Mouse (Mus musculus) adrenal gland, postnatal 36 days (tissue): Measurements from ENCODE around the gene Myd88. TPM values are rescaled to one million over a fixed set of nuclear protein-coding genes. Genes with fewer than 3 reads are reported as not detected.

Experiments used
- DNase-seq, 2 experiments: peaks; one replicate each; pipeline ENCODE4 v3.0.0; 2021; ENCODE audit warnings: mixed read lengths in 1 of 2
- total RNA-seq, 2 experiments: library from RNA; stranded (reverse); gene quantifications; 2 replicates each; pipeline ENCODE4 v1.2.3; 2021

Myd88 gene
- total RNA-seq, 2 experiments from 2014 or later, result 25.9 to 36.7 TPM

DNA sequence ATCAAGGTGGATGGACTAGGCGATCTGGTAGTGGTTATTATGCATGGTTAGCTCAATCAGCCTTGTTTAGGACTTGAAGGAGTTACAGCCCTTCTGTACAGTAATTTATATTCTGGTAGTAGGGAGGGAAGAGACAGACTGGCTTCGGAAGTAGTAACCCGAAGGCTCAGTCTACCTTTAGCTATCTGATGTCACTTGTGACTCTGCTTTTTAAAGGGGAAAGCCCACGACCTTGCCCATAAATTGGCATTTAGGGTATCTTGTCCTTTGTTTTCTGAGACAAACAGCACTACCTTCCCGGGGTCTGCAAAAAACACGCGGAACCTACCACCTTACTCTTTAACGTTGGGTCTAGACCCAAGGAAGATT lies 1.0 kb downstream of the Myd88 start:
- no peak for DNase-seq

DNA sequence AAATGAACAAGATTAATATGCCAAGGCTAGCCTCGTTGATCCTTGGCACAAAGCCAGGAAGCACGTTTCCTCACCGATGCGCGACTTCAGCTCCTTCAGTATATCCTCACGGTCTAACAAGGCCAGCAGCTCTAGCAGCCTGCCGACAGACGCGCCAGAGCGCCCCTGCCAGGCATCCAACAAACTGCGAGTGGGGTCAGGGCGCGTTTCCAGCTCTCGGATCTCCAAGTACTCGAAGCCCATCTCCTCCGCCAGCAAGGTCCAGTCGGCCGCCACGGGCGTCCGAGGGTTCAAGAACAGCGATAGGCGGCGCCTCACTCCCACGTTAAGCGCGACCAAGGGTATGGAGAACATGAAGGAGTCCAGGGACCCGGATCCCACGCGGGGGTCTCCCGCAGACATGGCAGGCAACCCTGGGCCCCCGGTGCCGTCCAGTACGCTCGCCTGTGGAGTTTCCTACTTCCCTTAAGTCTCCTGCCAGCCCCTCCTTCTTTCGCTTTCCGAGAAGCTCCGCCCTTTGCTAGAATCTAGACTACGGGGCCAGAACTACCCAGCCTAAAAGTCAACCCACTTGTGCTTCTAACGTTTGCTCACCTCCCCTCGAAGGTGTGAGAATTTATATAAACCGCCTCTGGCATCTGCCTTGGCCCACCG lies 1.5 kb downstream of the Myd88 start, which contains the start of gene Acaa1a:
Gene Acaa1a, plus strand, starts transcription at position 119 of the 654 bp plus-strand sequence.
- DNase-seq, result peak; percentile 74 to 86

DNA sequence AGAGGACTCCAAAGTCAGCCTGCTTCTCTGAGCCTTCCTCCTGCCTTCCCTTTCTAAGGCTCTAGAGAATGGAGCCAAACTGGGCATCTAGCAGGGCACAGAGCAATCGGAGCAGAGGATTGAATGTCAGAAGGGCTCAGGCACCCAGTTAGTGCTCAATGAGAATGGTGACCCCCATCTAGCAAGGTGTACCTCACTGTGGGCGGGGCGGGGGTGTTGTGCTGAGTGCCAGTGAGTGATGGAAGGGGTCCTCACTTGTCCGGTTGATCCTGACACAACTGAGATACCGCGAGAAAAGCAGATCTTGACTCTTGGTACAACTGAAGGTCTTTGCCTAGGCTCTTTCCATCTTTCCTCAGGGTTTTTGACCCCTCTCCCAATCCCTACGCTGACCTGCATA lies 2.1 kb downstream of the Myd88 start:
- no peak for DNase-seq

DNA sequence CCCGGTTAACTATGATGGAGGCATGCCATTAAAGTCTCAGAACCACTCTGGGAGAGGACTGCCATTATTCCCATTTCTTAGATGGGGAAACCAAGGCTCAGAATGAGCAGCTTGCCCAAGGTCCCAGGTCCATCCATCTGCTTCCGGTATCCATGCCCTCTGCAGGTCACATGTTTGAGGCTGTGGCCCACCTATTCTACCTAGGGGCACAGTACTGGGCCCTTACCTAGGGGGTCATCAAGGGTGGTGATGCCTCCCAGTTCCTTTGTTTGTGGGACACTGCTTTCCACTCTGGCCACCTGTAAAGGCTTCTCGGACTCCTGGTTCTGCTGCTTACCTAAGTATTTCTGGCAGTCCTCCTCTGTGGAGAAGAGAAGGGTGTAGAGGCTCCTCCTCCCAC lies 2.9 kb downstream of the Myd88 start:
- DNase-seq, result no peak

DNA sequence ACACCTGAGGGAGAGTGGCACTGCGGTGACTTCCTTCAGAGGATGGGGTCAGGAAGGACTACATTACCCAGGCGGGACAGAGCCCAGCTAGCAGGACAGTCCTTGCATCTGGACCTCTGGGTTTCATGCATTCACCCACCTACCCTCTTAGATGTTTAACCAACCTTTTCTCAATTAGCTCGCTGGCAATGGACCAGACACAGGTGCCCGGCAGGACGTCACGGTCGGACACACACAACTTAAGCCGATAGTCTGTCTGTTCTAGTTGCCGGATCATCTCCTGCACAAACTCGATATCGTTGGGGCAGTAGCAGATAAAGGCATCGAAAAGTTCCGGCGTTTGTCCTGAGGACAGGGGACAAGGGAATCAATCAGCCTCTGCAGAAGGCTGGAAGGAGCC lies 3.4 kb downstream of the Myd88 start:
- no peak for DNase-seq

DNA sequence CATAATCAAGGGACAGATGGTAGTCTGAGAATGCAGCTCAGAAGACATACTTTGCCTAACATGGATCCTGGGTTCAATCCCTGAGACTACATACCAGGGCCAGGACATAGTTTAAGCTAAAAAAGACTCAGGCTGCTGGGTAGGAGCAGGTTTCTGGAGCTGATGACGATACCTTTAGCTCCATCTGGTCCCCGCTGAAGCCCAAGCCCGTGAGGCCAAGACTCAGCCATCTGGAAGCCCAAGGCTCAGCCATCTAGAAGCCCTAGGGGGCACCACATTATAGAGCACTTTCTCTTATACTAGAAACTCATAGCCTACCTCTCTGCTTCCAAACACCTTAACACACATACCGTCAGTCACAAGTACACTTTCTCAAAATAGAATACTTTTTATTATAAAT lies 5.6 kb downstream of the Myd88 start:
- DNase-seq, result no peak

DNA sequence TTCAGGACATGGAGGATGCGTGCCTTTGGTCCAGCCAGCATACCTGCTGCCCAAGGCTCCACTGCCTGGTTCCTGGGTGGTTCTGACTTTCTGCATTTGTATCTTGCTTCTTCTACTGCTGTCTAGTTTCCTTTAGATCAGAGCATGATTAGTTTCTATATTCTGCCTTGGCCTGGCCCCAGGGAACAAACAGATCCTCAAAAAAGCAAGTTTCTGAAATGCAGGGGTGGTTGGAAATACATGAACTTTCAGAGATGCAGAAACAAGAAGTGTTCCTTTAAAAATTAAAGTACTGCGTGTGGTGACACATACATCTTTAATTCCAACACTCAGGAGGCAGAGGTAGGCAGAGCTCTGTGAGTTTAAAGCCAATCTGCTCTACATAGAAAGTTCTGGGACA lies 6.4 kb downstream of the Myd88 start:
- DNase-seq, result no peak

DNA sequence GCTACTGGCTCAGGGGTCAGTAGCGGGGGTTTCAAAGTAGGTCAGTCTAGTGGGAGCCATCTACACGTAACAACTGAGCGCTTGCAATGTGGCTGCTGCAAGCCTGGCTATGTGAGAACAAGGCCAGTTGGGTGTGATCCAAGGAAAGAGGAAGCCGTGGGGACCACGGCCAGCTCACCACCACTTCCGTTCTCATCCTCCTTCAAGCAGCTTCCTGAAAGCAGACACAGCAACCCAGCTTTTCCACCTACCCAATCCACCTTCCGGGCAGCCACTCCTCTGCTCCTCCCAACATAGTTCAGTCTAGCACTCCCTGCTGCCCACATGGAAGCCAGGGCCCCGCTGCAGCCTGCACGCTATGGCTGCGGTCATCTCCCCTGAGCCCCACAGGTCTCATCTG lies 6.9 kb downstream of the Myd88 start:
- DNase-seq, result peak; percentile 42 to 61

DNA sequence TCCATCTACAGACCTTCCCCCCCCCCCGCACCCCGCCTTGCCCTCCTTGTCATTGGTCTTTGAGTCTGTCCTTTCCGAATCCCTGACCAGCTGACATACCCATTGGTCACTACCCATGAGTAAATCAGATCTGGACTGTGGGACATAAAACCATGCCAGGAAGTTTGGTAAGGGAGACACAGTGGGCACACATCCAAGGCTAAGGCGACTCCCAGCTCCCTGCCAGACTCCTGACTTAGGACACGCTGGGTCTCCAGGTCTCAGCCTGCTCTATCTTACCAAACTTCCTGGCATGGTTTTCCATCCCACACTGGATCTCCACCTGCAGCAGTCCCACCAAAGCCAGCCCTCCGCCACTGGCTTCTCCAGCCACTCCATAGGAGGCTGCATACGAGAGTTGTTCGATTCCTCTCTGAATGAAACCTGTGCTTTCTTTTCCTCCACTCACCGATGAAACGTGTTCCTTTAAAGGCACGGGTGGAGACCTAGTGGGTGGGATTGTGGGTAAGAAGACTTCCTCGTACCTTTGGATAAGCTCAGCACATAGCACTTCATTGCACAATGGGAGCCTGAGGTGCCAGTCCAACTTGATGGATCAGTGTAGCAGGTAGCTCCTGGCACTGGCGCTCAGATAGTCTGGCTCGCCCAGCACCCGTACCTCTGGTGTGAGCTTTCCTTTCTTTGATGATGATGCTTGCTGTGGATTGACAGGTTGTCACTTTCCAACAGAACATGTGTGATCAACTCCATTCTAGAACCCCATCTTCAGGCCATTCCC lies 10.8 kb downstream of the Myd88 start:
- DNase-seq, result peak; percentile 44 to 64

DNA sequence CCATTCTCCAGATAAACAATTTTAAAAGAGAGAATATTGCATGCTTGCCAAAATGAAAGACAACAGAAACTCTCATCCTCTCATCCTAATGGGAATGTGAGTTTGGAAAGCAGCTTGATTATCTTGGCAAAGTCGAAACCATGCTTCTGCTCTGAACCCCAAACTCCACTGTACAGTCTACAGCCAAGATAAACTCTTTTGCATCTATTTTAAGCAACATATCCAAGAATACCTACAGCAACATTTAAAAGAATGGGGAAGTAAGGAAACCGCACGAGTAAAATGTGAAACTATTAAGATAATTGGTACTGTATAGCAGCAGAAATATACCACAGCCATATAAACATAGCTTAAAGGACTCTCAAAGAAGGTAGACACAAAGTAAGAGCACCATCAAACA lies 12.7 kb downstream of the Myd88 start:
- no peak for DNase-seq

DNA sequence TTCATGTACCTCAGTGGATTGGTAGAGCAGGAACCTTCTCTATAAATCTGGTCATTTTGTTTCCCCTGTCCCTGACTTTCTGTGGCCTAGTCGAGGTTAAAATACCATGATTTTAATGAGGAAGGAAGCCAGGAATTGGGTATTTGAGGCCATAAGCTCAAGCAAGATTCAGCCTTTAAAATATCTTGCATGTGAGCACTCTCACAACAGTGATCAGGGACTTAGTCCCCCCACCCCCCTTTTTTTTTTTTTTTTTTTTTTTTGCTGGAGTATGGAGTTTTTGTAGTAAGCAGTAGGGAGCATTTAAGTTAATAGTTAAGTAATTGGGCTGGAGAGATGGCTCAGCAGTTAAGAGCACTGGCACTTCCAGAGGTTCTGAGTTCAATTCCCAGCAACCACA lies 17.1 kb downstream of the Myd88 start:
- no peak for DNase-seq

DNA sequence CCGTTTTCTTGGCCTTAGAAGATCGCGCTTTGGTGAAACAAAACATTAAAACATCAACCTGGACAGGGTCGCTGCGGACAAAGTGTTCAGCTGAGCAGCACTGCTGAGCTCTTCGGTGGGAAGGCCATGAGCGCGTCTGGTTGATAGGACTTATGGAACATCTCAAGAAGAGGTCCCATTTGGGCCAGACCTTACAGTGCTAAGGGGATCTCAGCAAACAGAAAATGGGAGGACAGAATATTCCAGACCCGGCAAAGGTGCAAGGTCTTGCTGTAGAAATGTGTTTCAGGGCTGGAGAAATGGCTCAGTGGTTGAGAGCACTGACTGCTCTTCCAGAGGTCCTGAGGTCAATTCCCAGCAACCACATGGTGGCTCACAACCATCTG lies 18.0 kb downstream of the Myd88 start:
- DNase-seq, result peak in 1 of 2 experiments; percentile 6

DNA sequence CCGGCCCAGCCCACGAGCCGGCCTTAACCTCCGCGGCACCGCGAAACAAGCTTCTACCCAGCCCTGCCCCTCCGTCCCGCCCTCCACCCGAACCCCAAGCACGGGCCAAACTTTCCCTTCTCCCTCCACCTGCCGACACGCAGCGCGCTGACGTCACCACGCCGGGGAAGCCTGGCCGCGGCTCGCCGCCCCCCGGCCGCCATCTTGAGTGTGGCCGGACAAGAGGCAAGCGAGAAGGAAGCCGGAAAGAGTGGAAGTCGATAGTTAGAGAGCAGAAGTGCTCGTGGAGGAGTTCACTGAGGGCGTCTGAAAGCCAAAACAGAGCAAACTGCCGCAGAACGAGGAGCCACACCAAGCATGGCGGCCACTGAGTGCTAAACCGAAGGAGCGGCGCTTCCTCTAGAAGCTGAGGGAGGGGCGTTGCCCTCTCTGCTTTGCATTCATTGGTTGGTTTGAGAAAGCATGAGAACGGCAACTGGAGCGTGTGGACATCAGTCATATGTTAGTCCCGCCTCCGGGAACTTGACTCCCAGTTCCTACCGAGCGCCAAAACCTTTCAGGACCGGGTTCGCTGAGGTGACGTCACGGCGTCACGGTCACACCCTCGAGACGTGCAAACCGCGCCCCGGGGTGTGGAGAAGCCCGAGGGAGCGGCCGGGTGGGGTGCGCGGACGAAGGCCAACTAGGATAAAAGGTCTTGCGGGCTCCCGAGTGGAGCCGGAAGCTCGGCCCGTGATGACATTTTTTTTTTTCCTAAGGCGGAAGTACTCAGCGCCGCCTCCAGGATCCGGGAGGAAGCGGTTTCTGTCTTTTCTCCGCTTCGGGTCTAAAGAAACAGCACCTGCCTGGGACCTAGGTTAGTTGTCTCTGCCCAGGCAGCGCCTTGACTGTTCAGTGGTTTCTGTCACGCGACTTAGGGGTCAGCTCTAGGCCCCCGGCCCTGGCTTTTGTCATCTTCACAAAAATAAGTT lies 18.6 kb downstream of the Myd88 start, which contains the start of gene Oxsr1:
Gene Oxsr1, minus strand, starts transcription at position 139 of the 971 bp plus-strand sequence.
- peak; percentile 99 for DNase-seq

DNA sequence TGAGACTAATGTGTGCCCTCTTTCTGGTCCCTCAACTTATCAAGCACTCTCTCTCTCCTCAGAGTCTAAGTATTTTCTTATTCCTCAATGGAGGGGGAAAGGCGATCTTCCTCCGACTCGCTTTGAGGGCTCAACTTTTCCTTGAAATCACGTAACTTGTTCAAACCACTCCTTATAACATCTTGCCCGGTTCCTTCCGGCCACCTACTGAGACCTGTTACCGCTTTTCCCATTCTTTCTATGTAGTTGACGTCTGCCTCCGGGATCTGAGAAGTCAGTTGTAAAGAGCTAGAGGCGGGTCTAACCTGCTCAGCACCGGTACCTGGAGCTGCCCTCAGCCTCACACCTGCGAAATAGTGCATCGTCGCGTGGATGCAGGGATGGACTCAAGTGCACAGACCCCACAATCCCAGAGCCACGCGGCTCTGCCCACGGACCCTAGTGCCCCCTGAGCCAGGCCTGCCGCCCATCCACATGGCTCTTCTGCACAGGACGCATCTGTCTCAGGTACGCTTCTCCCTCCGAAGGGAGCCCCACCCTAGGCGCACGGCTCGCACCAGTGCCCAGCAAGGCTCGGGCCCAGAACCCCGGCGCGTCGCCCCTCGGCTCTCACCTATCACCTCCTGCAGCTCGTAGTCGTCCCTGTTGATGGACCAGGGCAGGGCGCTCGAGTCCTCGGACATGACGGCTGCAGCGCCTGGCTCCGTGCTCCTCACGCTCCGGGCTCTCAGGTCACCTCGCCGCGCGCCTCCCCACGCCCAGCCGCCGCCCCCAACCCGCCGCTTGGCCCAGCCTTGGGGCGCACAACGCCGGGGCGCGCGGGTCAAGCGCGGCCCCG lies 19.6 kb downstream of the Myd88 start:
- no peak for DNase-seq

DNA sequence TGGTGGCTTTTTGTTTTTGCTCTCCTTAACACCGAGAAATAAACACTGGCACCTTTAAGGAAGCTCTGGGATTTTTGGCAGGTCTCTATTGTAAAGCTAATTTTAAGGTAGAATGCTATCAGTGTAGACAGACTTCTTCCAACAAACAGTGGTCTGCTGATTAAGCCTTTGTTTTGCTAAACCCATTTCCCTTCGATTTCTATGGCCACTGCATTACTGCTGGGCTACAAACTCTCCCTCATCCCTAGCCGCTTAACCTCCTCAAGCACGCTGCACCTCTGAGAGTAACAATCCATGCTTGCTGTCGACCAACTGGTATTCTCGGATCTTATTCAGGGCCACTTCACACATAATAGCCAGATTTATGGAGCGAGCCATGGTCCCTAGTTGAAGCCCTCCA lies 20.3 kb downstream of the Myd88 start:
- no peak for DNase-seq

DNA sequence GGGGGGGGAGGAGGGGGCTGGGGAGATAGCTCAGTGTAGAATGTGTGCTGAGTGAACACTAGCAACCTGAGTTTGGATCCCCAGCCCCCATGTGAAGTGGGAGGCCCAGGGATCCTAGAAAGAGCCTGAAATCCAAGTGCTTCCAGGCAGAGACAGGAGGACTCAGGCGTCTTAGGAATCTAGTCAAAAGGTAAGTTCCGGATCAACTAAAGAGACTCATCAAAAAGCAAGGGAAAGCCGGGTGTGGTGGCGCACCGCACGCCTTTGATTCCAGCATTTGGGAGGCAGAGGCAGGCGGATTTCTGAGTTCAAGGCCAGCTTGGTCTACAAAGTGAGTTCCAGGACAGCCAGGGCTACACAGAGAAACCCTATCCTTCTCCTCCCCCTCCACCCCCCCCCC lies 20.8 kb downstream of the Myd88 start:
- no peak for DNase-seq

DNA sequence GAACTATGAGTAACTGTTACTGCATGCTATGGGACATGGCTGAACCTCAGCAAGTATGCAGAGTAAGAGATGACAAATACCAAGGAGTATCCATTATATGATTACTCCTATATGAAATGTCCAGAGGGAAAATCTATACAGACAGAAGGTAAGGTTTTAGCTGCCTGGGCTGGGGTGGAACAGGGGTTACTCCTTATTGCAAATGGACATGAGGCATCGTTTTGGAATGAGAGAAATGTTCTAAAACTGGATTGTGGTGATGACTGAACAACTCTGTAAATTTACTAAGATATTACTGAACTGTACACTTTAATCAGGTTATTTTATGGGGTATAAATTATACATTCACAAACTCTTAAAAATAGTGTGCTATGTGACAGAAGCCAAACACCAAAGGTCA lies 22.3 kb downstream of the Myd88 start:
- no peak for DNase-seq

DNA sequence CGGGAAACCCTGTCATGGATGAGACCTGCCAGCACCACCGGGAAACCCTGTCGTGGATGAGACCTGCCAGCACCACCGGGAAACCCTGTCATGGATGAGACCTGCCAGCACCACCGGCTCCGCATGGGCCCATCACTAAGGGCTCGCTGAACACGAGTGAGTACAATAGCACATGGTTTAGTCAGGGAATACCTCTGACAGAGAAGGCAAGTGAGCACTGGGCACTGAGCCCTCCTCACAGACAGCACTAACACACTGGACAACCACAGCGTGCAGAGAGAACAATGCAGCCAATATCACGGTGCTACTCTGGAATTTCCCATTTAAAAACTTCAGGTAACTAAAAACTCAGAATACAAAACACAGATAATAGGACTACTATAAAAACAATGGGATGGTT lies 28.1 kb downstream of the Myd88 start:
- DNase-seq, result no peak

DNA sequence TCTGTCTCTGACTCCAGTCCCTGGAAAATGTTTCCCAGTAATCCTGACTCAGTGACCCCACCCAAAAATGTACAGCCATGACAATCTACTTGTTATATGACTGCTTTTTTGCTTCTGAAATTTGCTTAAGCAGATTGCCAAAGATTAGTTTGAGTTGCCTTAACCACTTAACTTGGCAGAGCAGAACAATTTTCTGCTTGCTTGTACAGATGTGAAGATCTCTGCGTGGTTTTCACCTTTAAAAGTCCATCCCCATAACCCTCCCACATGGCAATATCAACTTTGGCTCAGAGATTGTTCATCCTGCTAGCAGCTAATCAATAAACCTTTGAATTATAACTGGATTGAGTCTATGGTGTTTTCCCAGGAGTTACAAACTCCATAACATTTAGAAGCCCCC lies 32.1 kb downstream of the Myd88 start:
- no peak for DNase-seq

DNA sequence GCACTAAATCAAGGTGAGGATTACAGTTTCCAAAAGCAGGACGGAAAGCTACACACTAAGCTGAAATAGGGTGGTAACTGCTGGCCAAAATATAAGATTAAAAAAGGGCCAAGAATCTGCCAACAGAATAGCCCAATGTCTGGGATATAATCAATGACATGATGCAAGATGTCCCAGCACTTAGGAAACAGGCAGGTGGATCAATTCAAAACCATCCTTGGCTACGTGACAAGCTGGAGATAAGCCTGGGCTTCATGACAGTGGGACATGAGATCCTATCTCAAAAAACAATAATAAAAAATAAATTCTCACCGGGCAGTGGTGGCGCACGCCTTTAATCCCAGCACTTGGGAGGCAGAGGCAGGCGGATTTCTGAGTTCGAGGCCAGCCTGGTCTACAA lies 35.3 kb downstream of the Myd88 start:
- DNase-seq, result no peak

DNA sequence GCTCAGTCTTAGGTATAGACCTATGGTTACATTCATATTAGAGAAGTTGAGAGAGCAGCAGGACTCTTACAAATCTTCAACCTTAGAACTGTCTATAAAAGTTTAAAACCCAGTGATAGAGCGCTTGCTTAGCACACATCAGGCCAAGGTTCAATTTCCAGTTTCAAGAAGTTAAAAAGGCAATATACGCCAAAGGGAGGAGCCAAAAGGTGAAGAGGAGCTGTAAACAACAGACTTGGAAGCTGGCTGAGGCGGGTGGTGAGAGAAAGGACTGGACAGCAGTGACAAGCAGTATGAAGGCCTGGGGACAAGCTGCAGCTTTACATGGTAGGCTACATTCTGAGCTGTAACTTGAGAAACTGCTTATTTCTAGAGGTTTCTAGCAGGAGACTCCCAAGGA lies 42.6 kb downstream of the Myd88 start:
- DNase-seq, result no peak

DNA sequence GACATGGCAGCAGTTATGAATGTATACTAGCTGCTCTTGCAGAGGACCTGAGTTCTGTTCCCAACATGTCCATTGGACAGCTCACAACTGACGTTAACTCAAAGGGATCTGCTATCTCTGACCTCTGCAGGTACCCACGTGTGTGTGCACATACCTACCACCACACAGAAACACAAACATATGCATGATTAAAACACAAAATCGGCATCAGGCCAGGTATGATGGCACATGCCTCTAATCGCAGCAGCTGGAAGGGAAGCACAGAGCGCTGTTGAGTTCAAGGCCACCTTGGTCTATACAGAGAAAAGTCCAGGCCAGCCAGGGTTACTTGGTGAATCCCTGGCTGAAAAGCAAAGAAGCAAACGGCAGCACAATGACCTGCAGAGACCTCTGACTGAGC lies 43.5 kb downstream of the Myd88 start:
- DNase-seq, result no peak
